Mouse (Mus musculus) v-Abl transformed pro-B cells (cell line): Measurements from ENCODE around the gene Pom121l2.

Source experiments
- in situ Hi-C, 2 experiments: fragments of 400-800 bp; cut with MboI; formaldehyde crosslinking; loops; one replicate each; pipeline ENCODE4 v1.15.1; 2025; ENCODE audit not compliant: unreplicated experiment in 2 of 2

Pom121l2 gene

GRCm38 (mm10) chr13:22014411-22014845, 33.4 kb downstream of the Pom121l2 start:
- in situ Hi-C loops: no loop called here

GRCm38 (mm10) chr13:22015479-22016450, 34.8 kb downstream of the Pom121l2 start:
- in situ Hi-C loops: no loop called here

- in situ Hi-C loops: loop anchor here (5.0 to 10.0 kb wide), 10 partner anchors 48 to 1497 kb away; partner anchors contain the start of genes Abt1 (in 1 of the 2) and Trim27 (in 1 of the 2)
Observed at GRCm38 (mm10) chr13:22019934-22020835, 39.2 kb downstream of the Pom121l2 start.

- in situ Hi-C loops: loop anchor here (5.0 to 10.0 kb wide), 10 partner anchors 49 to 1496 kb away; partner anchors contain the start of genes Abt1 (in 1 of the 2) and Trim27 (in 1 of the 2)
Observed at GRCm38 (mm10) chr13:22020901-22021339, 39.9 kb downstream of the Pom121l2 start.

GRCm38 (mm10) chr13:22021581-22021980, 40.6 kb downstream of the Pom121l2 start:
- in situ Hi-C loops: loop anchor here (5.0 to 10.0 kb wide), 10 partner anchors 49 to 1496 kb away; partner anchors contain the start of genes Abt1 (in 1 of the 2) and Trim27 (in 1 of the 2)

- in situ Hi-C loops: loop anchor here (5.0 to 10.0 kb wide), 10 partner anchors 50 to 1495 kb away; partner anchors contain the start of genes Abt1 (in 1 of the 2) and Trim27 (in 1 of the 2)
Observed at GRCm38 (mm10) chr13:22022241-22022640, 41.2 kb downstream of the Pom121l2 start.

- in situ Hi-C loops: loop anchor here (5.0 to 25.0 kb wide), 8 partner anchors 102 to 1886 kb away; partner anchors contain the start of genes Abt1 (in 1 of the 2), Hist1h1a (in 1 of the 2), Hist1h2ab (in 1 of the 2) and Hist1h3a (in 1 of the 2)
Observed at GRCm38 (mm10) chr13:22026058-22027031, 45.4 kb downstream of the Pom121l2 start.

- in situ Hi-C loops: loop anchor here (5.0 to 25.0 kb wide), 8 partner anchors 104 to 1883 kb away; partner anchors contain the start of genes Abt1 (in 1 of the 2), Hist1h1a (in 1 of the 2), Hist1h2ab (in 1 of the 2) and Hist1h3a (in 1 of the 2)
Observed at GRCm38 (mm10) chr13:22028673-22029460, 47.9 kb downstream of the Pom121l2 start.

GRCm38 (mm10) chr13:22029928-22030327, 48.9 kb downstream of the Pom121l2 start:
- in situ Hi-C loops: loop anchor here (5.0 to 25.0 kb wide), 11 partner anchors 105 to 1882 kb away; partner anchors contain the start of genes Abt1 (in 1 of the 2), Hist1h1a (in 1 of the 2), Hist1h2ab (in 1 of the 2) and Hist1h2bm (in 1 of the 2)

GRCm38 (mm10) chr13:22030493-22030892, 49.5 kb downstream of the Pom121l2 start:
- in situ Hi-C loops: loop anchor here (5.0 to 25.0 kb wide), 5 partner anchors 206 to 1882 kb away; partner anchors contain the start of genes Hist1h1a (in 1 of the 2), Hist1h2ab (in 1 of the 2), Hist1h2bm (in 1 of the 2) and Hist1h3a (in 1 of the 2)

- in situ Hi-C loops: loop anchor here (5.0 to 25.0 kb wide), 5 partner anchors 209 to 1878 kb away; partner anchors contain the start of genes Hist1h1a (in 1 of the 2), Hist1h2ab (in 1 of the 2), Hist1h2bm (in 1 of the 2) and Hist1h3a (in 1 of the 2)
Observed at GRCm38 (mm10) chr13:22033741-22034442, 52.9 kb downstream of the Pom121l2 start.

- in situ Hi-C loops: loop anchor here (5.0 to 25.0 kb wide), 6 partner anchors 210 to 1878 kb away; partner anchors contain the start of genes Hist1h1a (in 1 of the 2), Hist1h2ab (in 1 of the 2), Hist1h2bm (in 1 of the 2) and Hist1h3a (in 1 of the 2)
Observed at GRCm38 (mm10) chr13:22034443-22035266, 53.7 kb downstream of the Pom121l2 start.

GRCm38 (mm10) chr13:22035267-22036148, 54.5 kb downstream of the Pom121l2 start, which contains the start of the genes Hist1h2ah and Hist1h2bk:
Hist1h2ah (minus strand) TSS chr13:22035568.
Hist1h2bk (plus strand) TSS chr13:22035870.
- in situ Hi-C loops: loop anchor here (5.0 to 25.0 kb wide), 5 partner anchors 211 to 1877 kb away; partner anchors contain the start of genes Hist1h1a (in 1 of the 2), Hist1h2ab (in 1 of the 2), Hist1h3a (in 1 of the 2) and Hist1h3b (in 1 of the 2)
